Mouse (Mus musculus) cerebellum, adult 18-20 months (tissue): ENCODE data around the gene Sh3rf1.

Source experiments
- DNase-seq, 2 experiments: peaks; one replicate each; pipeline ENCODE4 v3.0.0; 2021

Gene Sh3rf1

GRCm38 (mm10) chr8:61427916-61428681 lies 204.4 kb downstream of the Sh3rf1 start:
- DNase-seq, result no peak

GRCm38 (mm10) chr8:61428821-61429482 lies 205.3 kb downstream of the Sh3rf1 start:
- DNase-seq, result no peak

- no peak for DNase-seq
These were observed 211.8 kb downstream of the Sh3rf1 start for GRCm38 (mm10) chr8:61435481-61435880.

GRCm38 (mm10) chr8:61436147-61436546 lies 212.5 kb downstream of the Sh3rf1 start:
- DNase-seq, result no peak

GRCm38 (mm10) chr8:61436586-61437304 lies 213.1 kb downstream of the Sh3rf1 start:
- DNase-seq, result no peak

- DNase-seq, result no peak
These were observed 213.6 kb downstream of the Sh3rf1 start for GRCm38 (mm10) chr8:61437305-61437605.

- DNase-seq, result no peak
These were observed 219.3 kb downstream of the Sh3rf1 start for GRCm38 (mm10) chr8:61442988-61443387.

GRCm38 (mm10) chr8:61444358-61444757 lies 220.7 kb downstream of the Sh3rf1 start:
- DNase-seq, result no peak
